Mouse (Mus musculus) hindbrain, postnatal 0 days (tissue): ENCODE measurements around the gene Cacna2d3. TPM values are rescaled to one million over a fixed set of nuclear protein-coding genes. Genes with fewer than 3 reads are reported as not detected.

Source experiments
- ATAC-seq: fragments of 200-750 bp; cut with Nextera tagmentation; 2 replicates; pipeline ENCODE4 v1.8.0; 2017; ENCODE audit warnings: mild to moderate bottlenecking, moderate TSS enrichment, moderate library complexity
- DNase-seq: peaks from one replicate; pipeline ENCODE4 v3.0.0-alpha.2; 2015; ENCODE audit warnings: low spot score
- H3K27ac ChIP-seq: fragments of 300-500 bp; sonication (generic); 2 replicates; pipeline ENCODE4 v1.5.1; 2014; ENCODE audit warnings: mild to moderate bottlenecking
- H3K27me3 ChIP-seq: fragments of 300-500 bp; sonication (generic); 2 replicates; pipeline ENCODE4 v1.6.1; 2014; ENCODE audit warnings: low read length, mixed read lengths; ENCODE audit not compliant: insufficient read depth
- H3K36me3 ChIP-seq: fragments of 300-500 bp; sonication (generic); 2 replicates; pipeline ENCODE4 v1.6.1; 2014; ENCODE audit warnings: low read length, mixed read lengths; ENCODE audit not compliant: insufficient read depth
- H3K4me1 ChIP-seq: fragments of 300-500 bp; sonication (generic); 2 replicates; pipeline ENCODE4 v1.6.1; 2014; ENCODE audit warnings: antibody characterized with exemption, low read length, mixed read lengths; ENCODE audit not compliant: insufficient read depth
- H3K4me2 ChIP-seq: fragments of 300-500 bp; sonication (generic); 2 replicates; pipeline ENCODE4 v1.6.1; 2014; ENCODE audit warnings: low read depth, mild to moderate bottlenecking, low read length, moderate library complexity, mixed read lengths
- H3K4me3 ChIP-seq: fragments of 300-500 bp; sonication (generic); 2 replicates; pipeline ENCODE4 v1.5.1; 2014; ENCODE audit warnings: low read length
- H3K9ac ChIP-seq: fragments of 300-500 bp; sonication (generic); replicated peaks from 2 replicates; pipeline ENCODE4 v1.6.1; 2014; ENCODE audit warnings: mild to moderate bottlenecking, low read length, moderate library complexity, mixed read lengths
- H3K9me3 ChIP-seq: fragments of 300-500 bp; sonication (generic); 2 replicates; pipeline ENCODE4 v1.6.1; 2016; ENCODE audit warnings: low read length, mixed read lengths
- CTCF ChIP-seq: IDR thresholded peaks from 2 replicates; pipeline ENCODE4 v1.5.1; 2016; ENCODE audit warnings: antibody characterized with exemption, control low read depth, low read depth
- WGBS: fragments of 180-500 bp; shearing (Covaris S2); extraction: QIAGEN DNeasy Blood & Tissue Kit; methylation state at CpG from one replicate; pipeline ENCODE4 v1.1.7; 2014; 5-methylcytosine and 5-hydroxymethylcytosine counted together
- polyA plus RNA-seq: library from polyadenylated mRNA; unstranded; fragments of >200 nt; fragmentation: Nextera tagmentation; extraction: Ambion mirVana; gene quantifications from 2 replicates; pipeline ENCODE4 v1.2.1, GENCODE M21; 2015
- total RNA-seq: library from RNA; depleted of rRNA; stranded (reverse); fragments of >200 nt; gene quantifications from 2 replicates; pipeline ENCODE4 v1.2.3, GENCODE M21; 2014

The Cacna2d3 gene
- total and polyA plus RNA-seq, 2 experiments from 2014 or later, result 37.6 to 39.0 TPM

- no peak for DNase-seq
- H3K9me3 ChIP-seq, result no peaks in the 10 kb centered on the region
- ATAC-seq, result no peak
- no peak for TF ChIP-seq CTCF
- H3K27ac ChIP-seq, result no peak within 1 kb of the TSS
- no peak within 1 kb of the TSS for H3K9ac ChIP-seq
- no peak within 1 kb of the TSS for H3K4me2 ChIP-seq
- no peaks in the 10 kb centered on the region for H3K27me3 ChIP-seq
- H3K4me1 ChIP-seq, result no peaks in the 10 kb centered on the region
- H3K36me3 ChIP-seq, result no peaks in the 10 kb centered on the region
- 17% methylated on average over 5 of the region's 5 CpGs for WGBS
- H3K4me3 ChIP-seq, result no peak within 1 kb of the TSS
Measured at GRCm38 (mm10) chr14:29017883-29018282, 703.8 kb downstream of the Cacna2d3 start, which contains the start of gene Lrtm1. TSS of gene Lrtm1 (plus strand) at chr14:29018208.

GRCm38 (mm10) chr14:29015896-29016295, 705.8 kb downstream of the Cacna2d3 start:
- no peaks in the 10 kb centered on the region for H3K36me3 ChIP-seq
- H3K9me3 ChIP-seq, result no peaks in the 10 kb centered on the region
- H3K4me2 ChIP-seq, result no peak overlapping the region
- ATAC-seq (peak; percentile 83), DNase-seq (peak; percentile 81)
- H3K27me3 ChIP-seq, result no peaks in the 10 kb centered on the region
- no peak overlapping the region for H3K4me3 ChIP-seq
- 20% methylated on average over 5 of the region's 5 CpGs for WGBS
- no peaks in the 10 kb centered on the region for H3K4me1 ChIP-seq
- TF ChIP-seq CTCF, result no peak
- H3K9ac ChIP-seq, result no peak overlapping the region
- H3K27ac ChIP-seq, result peak overlapping the region; percentile 45; the same call in 1 of the 2 replicates

- Histone ChIP-seq H3K9ac (no peak overlapping the region), H3K36me3 (no peaks in the 10 kb centered on the region), H3K4me2 (no peak overlapping the region), H3K27me3 (no peaks in the 10 kb centered on the region), H3K4me3 (no peak overlapping the region), H3K4me1 (no peaks in the 10 kb centered on the region), H3K9me3 (no peaks in the 10 kb centered on the region), H3K27ac (no peak overlapping the region)
- 69% methylated on average over 2 of the region's 2 CpGs for WGBS
- peak; percentile 40 for DNase-seq
- TF ChIP-seq CTCF, result no peak
- ATAC-seq, result no peak
Measured at GRCm38 (mm10) chr14:29014680-29015079, 707.0 kb downstream of the Cacna2d3 start.

- no peaks in the 10 kb centered on the region for H3K27me3 ChIP-seq
- no peak overlapping the region for H3K9ac ChIP-seq
- no peak for DNase-seq
- H3K36me3 ChIP-seq, result no peaks in the 10 kb centered on the region
- no peaks in the 10 kb centered on the region for H3K4me1 ChIP-seq
- TF ChIP-seq CTCF, result no peak
- ATAC-seq, result no peak
- no peak overlapping the region for H3K4me3 ChIP-seq
- no peaks in the 10 kb centered on the region for H3K9me3 ChIP-seq
- WGBS, result 54% methylated on average over 3 of the region's 3 CpGs
- H3K4me2 ChIP-seq, result no peak overlapping the region
- no peak overlapping the region for H3K27ac ChIP-seq
Measured at GRCm38 (mm10) chr14:29013161-29013560, 708.5 kb downstream of the Cacna2d3 start.

- no peaks in the 10 kb centered on the region for H3K36me3 ChIP-seq
- no peak overlapping the region for H3K4me2 ChIP-seq
- no peak for TF ChIP-seq CTCF
- no peak overlapping the region for H3K4me3 ChIP-seq
- H3K27me3 ChIP-seq, result no peaks in the 10 kb centered on the region
- ATAC-seq (no peak), DNase-seq (no peak)
- no peak overlapping the region for H3K27ac ChIP-seq
- H3K9ac ChIP-seq, result no peak overlapping the region
- no peaks in the 10 kb centered on the region for H3K4me1 ChIP-seq
- WGBS, result 91% methylated on average over 4 of the region's 4 CpGs
- no peaks in the 10 kb centered on the region for H3K9me3 ChIP-seq
Measured at GRCm38 (mm10) chr14:29009644-29010043, 712.0 kb downstream of the Cacna2d3 start.

GRCm38 (mm10) chr14:29005228-29005840, 716.3 kb downstream of the Cacna2d3 start:
- ATAC-seq, result no peak

GRCm38 (mm10) chr14:28996569-28996968, 725.1 kb downstream of the Cacna2d3 start:
- no peak overlapping the region for H3K27ac ChIP-seq
- 95% methylated on average over 3 of the region's 3 CpGs for WGBS
- no peaks in the 10 kb centered on the region for H3K4me1 ChIP-seq
- TF ChIP-seq CTCF, result no peak
- H3K36me3 ChIP-seq, result no peaks in the 10 kb centered on the region
- H3K27me3 ChIP-seq, result no peaks in the 10 kb centered on the region
- no peak overlapping the region for H3K4me3 ChIP-seq
- no peaks in the 10 kb centered on the region for H3K9me3 ChIP-seq
- no peak for DNase-seq
- no peak for ATAC-seq
- no peak overlapping the region for H3K9ac ChIP-seq
- no peak overlapping the region for H3K4me2 ChIP-seq

More at GRCm38 (mm10) chr14:29005228-29005840, 716.3 kb downstream of the Cacna2d3 start:
- Histone ChIP-seq H3K9me3 (no peaks in the 10 kb centered on the region), H3K4me1 (no peaks in the 10 kb centered on the region), H3K27me3 (no peaks in the 10 kb centered on the region), H3K4me2 (no peak overlapping the region), H3K9ac (no peak overlapping the region), H3K36me3 (no peaks in the 10 kb centered on the region), H3K27ac (no peak overlapping the region), H3K4me3 (no peak overlapping the region)
- no peak for TF ChIP-seq CTCF
- DNase-seq, result no peak
- 89% methylated on average over 4 of the region's 5 CpGs for WGBS
